Mouse (Mus musculus): Measurements from ENCODE around the gene Erp44.

GRCm38 (mm10) chr4:48278757-48279497 lies 431 bp downstream of the Erp44 start:
- TF ChIP-seq POLR2A (IDR thresholded peaks at IDR 0.05; ENCODE audit: extremely low read depth, insufficient read depth, low read length) (no peak), CTCF (IDR thresholded peaks at IDR 0.05; ENCODE audit: extremely low read depth, insufficient read depth, low read length) (no peak)
